Mouse (Mus musculus) T-helper 1 cell (primary cell): ENCODE measurements at regions not wholly inside any gene's neighbourhood (a gene's known extent, or its start where the extent isn't known, plus 50 kb on each side); places are given as distances from the start of the nearest gene placed in this dataset.
"Not testable (repeated sequence)": the region's sequence is repeated elsewhere in the genome, so short reads cannot be mapped to it uniquely, and the experiment has no call there.

Experiments used
- in situ Hi-C: fragments of 300-600 bp; cut with MboI, MseI; formaldehyde crosslinking; loops from one replicate; pipeline ENCODE4 v1.15.1; 2025; ENCODE audit warnings: high pct_unique_total_duplicates

- in situ Hi-C loops = loop anchor here (25.0 kb wide), 2 partner anchors 529 to 1129 kb away; partner anchors contain the start of gene Cntn5
These were observed 536.8 kb upstream of the Cntn5 start for GRCm38 (mm10) chr9:11441241-11441997.

DNA sequence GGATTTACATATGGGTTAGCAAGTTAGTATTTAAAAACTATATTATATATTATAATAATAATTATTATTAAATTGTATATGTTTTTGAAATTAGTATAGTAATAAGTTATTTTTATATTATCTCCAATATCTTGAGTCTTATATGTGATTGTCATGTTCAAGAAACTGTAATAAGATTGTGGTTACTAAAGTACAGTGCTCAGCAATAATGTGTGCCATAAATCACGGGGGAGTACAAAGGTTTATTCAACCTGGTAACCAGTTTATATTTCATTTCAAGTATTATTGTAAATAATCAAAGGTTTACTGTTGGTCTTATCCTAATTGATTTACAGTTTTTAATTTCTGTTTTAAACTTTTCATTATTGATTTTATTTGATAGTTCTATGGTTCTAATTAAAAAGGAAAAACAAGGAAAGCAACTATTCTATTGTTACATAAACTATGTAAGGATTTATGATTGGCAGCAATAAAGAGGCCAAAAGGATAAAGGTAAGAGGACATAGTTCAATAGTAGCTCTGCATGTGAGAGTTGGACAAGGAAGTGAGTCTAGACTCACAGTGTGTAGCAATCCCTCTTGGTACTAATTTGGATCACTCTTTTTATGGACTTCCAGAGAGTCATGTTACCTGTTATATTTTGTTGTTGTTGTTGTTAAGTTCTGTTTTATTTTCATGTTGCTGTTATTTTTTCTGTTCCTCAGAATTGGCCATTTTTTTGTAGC lies 532.0 kb upstream of the Cntn5 start:
- in situ Hi-C loops = loop anchor here (25.0 kb wide), 2 partner anchors 524 to 1124 kb away; partner anchors contain the start of gene Cntn5

- in situ Hi-C loops = loop anchor here (25.0 kb wide), 2 partner anchors 524 to 1124 kb away; partner anchors contain the start of gene Cntn5
These were observed 531.4 kb upstream of the Cntn5 start for GRCm38 (mm10) chr9:11436014-11436413.

- in situ Hi-C loops = loop anchor here (25.0 kb wide), 2 partner anchors 523 to 1123 kb away; partner anchors contain the start of gene Cntn5
These were observed 530.4 kb upstream of the Cntn5 start for GRCm38 (mm10) chr9:11435019-11435418.

DNA sequence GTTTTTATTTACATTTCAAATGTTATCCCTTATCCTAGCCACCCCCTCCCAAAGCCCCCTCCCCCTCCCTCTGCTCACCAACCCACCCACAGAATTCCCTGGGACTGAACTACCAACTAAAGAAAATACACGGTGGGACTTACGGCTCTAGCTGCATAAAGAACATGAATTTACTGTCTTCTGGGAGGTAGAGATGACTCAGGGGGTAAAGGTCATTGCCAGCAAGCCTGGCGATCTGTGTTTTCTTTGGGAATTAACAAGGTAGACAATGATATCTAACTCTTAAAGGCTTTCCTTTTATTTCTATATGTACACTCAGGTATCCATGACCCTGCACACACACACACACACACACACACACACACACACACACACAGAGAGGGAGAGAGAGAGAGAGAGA lies 521.9 kb upstream of the Cntn5 start:
- in situ Hi-C loops = loop anchor here (25.0 kb wide), 2 partner anchors 514 to 1114 kb away; partner anchors contain the start of gene Cntn5

- in situ Hi-C loops = no loop called here
These were observed 492.3 kb upstream of the Cntn5 start for GRCm38 (mm10) chr9:11396829-11397228.

DNA sequence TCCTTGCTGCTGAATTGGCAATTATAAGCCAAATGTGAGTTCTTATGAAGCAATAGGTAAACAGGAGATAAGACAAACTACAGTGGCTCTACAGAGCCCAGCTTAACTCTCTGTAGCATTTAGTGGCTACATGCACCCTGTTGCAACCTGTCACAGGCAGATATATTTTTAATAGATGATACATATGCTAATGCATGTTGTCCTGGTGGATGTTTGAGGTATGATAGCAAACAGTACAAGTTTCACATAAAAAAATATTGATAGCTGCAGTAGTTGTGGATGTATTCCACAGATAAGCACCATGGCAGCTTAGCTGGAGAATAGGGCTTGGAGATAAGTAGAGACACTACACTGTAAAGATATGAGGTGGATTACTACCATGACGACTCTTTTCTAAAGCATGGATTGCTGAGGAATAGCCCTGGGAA lies 477.1 kb upstream of the Cntn5 start:
- in situ Hi-C loops = no loop called here

GRCm38 (mm10) chr9:11380531-11380930 lies 476.0 kb upstream of the Cntn5 start:
- in situ Hi-C loops = no loop called here

- in situ Hi-C loops = no loop called here
These were observed 473.5 kb upstream of the Cntn5 start for GRCm38 (mm10) chr9:11378046-11378445.

- in situ Hi-C loops = no loop called here
These were observed 473.0 kb upstream of the Cntn5 start for GRCm38 (mm10) chr9:11377586-11377985.

GRCm38 (mm10) chr9:11373294-11373903 lies 468.8 kb upstream of the Cntn5 start:
- in situ Hi-C loops = no loop called here

DNA sequence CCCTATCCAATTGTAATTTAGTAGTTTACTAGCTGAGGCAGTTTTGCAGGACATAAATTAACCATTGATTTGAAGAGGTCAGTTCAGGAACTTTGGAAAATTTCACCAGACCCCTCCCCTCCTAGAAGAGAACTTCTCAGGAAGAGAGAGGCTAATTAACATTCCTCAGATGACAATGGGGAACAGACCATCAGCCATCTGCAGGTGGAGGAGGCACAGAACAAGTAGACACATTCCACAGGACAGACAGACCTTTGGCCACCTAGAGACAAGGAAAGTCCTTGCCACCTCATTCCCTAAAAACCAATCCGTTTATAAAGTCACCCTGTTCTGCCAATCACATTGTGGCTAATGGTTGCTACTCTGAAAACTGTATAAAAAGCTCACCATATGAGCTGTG lies 463.5 kb upstream of the Cntn5 start:
- in situ Hi-C loops = no loop called here

GRCm38 (mm10) chr9:11328900-11329299 lies 424.3 kb upstream of the Cntn5 start:
- in situ Hi-C loops = no loop called here

- in situ Hi-C loops = no loop called here
These were observed 412.6 kb upstream of the Cntn5 start for GRCm38 (mm10) chr9:11317221-11317620.

- in situ Hi-C loops = not testable (repeated sequence)
These were observed 392.5 kb upstream of the Cntn5 start for GRCm38 (mm10) chr9:11297116-11297515.

- in situ Hi-C loops = no loop called here
These were observed 380.6 kb upstream of the Cntn5 start for GRCm38 (mm10) chr9:11285135-11285534.

DNA sequence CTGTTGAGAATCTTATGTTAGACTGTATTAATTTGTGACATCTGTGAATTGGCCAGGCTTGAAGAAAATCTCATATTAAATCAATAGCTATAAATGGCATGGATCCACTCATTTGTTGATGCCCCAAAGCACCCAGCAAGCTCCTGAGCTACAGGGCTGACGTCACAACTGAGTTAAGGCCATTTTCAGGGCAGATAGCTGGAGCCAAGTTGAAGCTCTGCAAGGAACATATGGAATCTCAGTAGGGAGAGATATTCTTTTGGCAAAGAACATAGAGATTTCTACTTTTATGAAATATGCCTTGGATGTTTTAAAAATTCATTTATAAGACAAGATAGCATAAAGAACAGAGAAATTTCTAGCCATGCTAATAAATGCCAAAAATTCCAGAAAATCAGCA lies 380.0 kb upstream of the Cntn5 start:
- in situ Hi-C loops = no loop called here

GRCm38 (mm10) chr9:11279409-11280127 lies 375.0 kb upstream of the Cntn5 start:
- in situ Hi-C loops = no loop called here

GRCm38 (mm10) chr9:11277810-11278209 lies 373.2 kb upstream of the Cntn5 start:
- in situ Hi-C loops = no loop called here

- in situ Hi-C loops = no loop called here
These were observed 372.4 kb upstream of the Cntn5 start for GRCm38 (mm10) chr9:11276966-11277365.

GRCm38 (mm10) chr9:11256848-11257247 lies 352.3 kb upstream of the Cntn5 start:
- in situ Hi-C loops = no loop called here

DNA sequence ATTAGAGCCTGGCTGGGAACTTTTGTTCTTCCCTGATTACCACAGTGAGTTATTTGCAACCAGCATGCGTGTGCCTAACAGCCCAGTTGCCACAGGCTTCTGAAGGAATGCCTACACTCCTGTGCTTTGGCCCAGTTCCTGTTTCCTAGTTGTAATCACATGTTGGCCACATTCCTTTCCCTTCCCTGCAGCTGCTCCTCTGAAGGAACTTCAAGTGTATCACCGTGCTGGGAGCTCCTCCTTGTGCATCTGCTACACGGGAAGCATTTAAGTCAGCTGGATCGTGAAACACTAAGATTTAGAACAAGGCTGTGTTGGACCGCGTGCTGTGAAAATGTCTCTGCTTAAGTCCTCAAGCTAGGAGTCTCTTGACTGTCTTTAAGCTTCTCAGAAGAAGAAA lies 302.3 kb upstream of the Cntn5 start:
- in situ Hi-C loops = no loop called here
